Mouse (Mus musculus): Measurements from ENCODE around the gene Tmx1.

GRCm38 (mm10) chr12:70451533-70451932 is 1.4 kb upstream of the Tmx1 start:
- TF ChIP-seq CTCF (IDR thresholded peaks at IDR 0.05; ENCODE audit: low read depth, low read length) (no peak), GATA1 (IDR thresholded peaks at IDR 0.05; ENCODE audit: borderline replicate concordance, low read length) (no peak), TAL1 (conservative IDR thresholded peaks at IDR 0.05; ENCODE audit: low read depth, low read length) (no peak)

Data from G1E (cell line).